Mouse (Mus musculus): ENCODE measurements at regions not wholly inside any gene's neighbourhood (a gene's known extent, or its start where the extent isn't known, plus 50 kb on each side); places are given as distances from the start of the nearest gene placed in this dataset.

GRCm38 (mm10) chr2:28335141-28335789 lies 111.3 kb upstream of the Ppp1r26 start:
- no peak for DNase-seq
- H3K4me3 ChIP-seq (replicated peaks; ENCODE audit: insufficient read depth, low read depth, low read length), result no peak overlapping the region
- H3K27me3 ChIP-seq (ENCODE audit: control insufficient read depth, insufficient read depth, low read length), result no peaks in the 10 kb centered on the region
- H3K27ac ChIP-seq (ENCODE audit: insufficient read depth, low read length), result no peak overlapping the region
- no peak for TF ChIP-seq POLR2A (IDR thresholded peaks at IDR 0.05; ENCODE audit: borderline replicate concordance, insufficient read depth, low read length)
- no peak for TF ChIP-seq CTCF (IDR thresholded peaks at IDR 0.05; ENCODE audit: borderline replicate concordance, insufficient read depth, low read depth, low read length)
- WGBS, result 65% methylated on average over 9 of the region's 9 CpGs
- H3K4me1 ChIP-seq (ENCODE audit: control insufficient read depth, insufficient read depth, low read length), result no peaks in the 10 kb centered on the region

- DNase-seq, result no peak
- Histone ChIP-seq H3K4me1 (ENCODE audit: control insufficient read depth, insufficient read depth, low read length) (no peaks in the 10 kb centered on the region), H3K4me3 (replicated peaks; ENCODE audit: insufficient read depth, low read depth, low read length) (no peak overlapping the region), H3K27me3 (ENCODE audit: control insufficient read depth, insufficient read depth, low read length) (no peaks in the 10 kb centered on the region), H3K27ac (ENCODE audit: insufficient read depth, low read length) (no peak overlapping the region)
- WGBS, result 69% methylated on average over 3 of the region's 3 CpGs
- TF ChIP-seq POLR2A (IDR thresholded peaks at IDR 0.05; ENCODE audit: borderline replicate concordance, insufficient read depth, low read length) (no peak), CTCF (IDR thresholded peaks at IDR 0.05; ENCODE audit: borderline replicate concordance, insufficient read depth, low read depth, low read length) (no peak)
These were observed 110.8 kb upstream of the Ppp1r26 start for GRCm38 (mm10) chr2:28335810-28336209.

- Histone ChIP-seq H3K27me3 (ENCODE audit: control insufficient read depth, insufficient read depth, low read length) (no peaks in the 10 kb centered on the region), H3K4me3 (replicated peaks; ENCODE audit: insufficient read depth, low read depth, low read length) (no peak overlapping the region), H3K4me1 (ENCODE audit: control insufficient read depth, insufficient read depth, low read length) (no peaks in the 10 kb centered on the region), H3K27ac (ENCODE audit: insufficient read depth, low read length) (no peak overlapping the region)
- no peak for DNase-seq
- WGBS, result 68% methylated on average over 17 of the region's 17 CpGs
- no peak for TF ChIP-seq CTCF (IDR thresholded peaks at IDR 0.05; ENCODE audit: borderline replicate concordance, insufficient read depth, low read depth, low read length)
- TF ChIP-seq POLR2A (IDR thresholded peaks at IDR 0.05; ENCODE audit: borderline replicate concordance, insufficient read depth, low read length), result no peak
These were observed 110.0 kb upstream of the Ppp1r26 start for GRCm38 (mm10) chr2:28336349-28337309.

- TF ChIP-seq POLR2A (IDR thresholded peaks at IDR 0.05; ENCODE audit: borderline replicate concordance, insufficient read depth, low read length) (no peak), CTCF (IDR thresholded peaks at IDR 0.05; ENCODE audit: borderline replicate concordance, insufficient read depth, low read depth, low read length) (no peak)
- H3K4me1 ChIP-seq (ENCODE audit: control insufficient read depth, insufficient read depth, low read length), result no peaks in the 10 kb centered on the region
- H3K27ac ChIP-seq (ENCODE audit: insufficient read depth, low read length), result no peak overlapping the region
- WGBS, result 92% methylated on average over 5 of the region's 5 CpGs
- H3K27me3 ChIP-seq (ENCODE audit: control insufficient read depth, insufficient read depth, low read length), result no peaks in the 10 kb centered on the region
- H3K4me3 ChIP-seq (replicated peaks; ENCODE audit: insufficient read depth, low read depth, low read length), result no peak overlapping the region
- DNase-seq, result no peak
These were observed 109.0 kb upstream of the Ppp1r26 start for GRCm38 (mm10) chr2:28337561-28337960.

- WGBS, result 95% methylated on average over 2 of the region's 2 CpGs
- no peak overlapping the region for H3K4me3 ChIP-seq (replicated peaks; ENCODE audit: insufficient read depth, low read depth, low read length)
- no peak for DNase-seq
- H3K27me3 ChIP-seq (ENCODE audit: control insufficient read depth, insufficient read depth, low read length), result no peaks in the 10 kb centered on the region
- TF ChIP-seq POLR2A (IDR thresholded peaks at IDR 0.05; ENCODE audit: borderline replicate concordance, insufficient read depth, low read length) (no peak), CTCF (IDR thresholded peaks at IDR 0.05; ENCODE audit: borderline replicate concordance, insufficient read depth, low read depth, low read length) (no peak)
- H3K27ac ChIP-seq (ENCODE audit: insufficient read depth, low read length), result no peak overlapping the region
- no peaks in the 10 kb centered on the region for H3K4me1 ChIP-seq (ENCODE audit: control insufficient read depth, insufficient read depth, low read length)
These were observed 105.3 kb upstream of the Ppp1r26 start for GRCm38 (mm10) chr2:28341304-28341703.

GRCm38 (mm10) chr2:28348453-28348852 lies 98.1 kb upstream of the Ppp1r26 start:
- Histone ChIP-seq H3K27me3 (ENCODE audit: control insufficient read depth, insufficient read depth, low read length) (no peaks in the 10 kb centered on the region), H3K27ac (ENCODE audit: insufficient read depth, low read length) (no peak overlapping the region), H3K4me3 (replicated peaks; ENCODE audit: insufficient read depth, low read depth, low read length) (no peak overlapping the region), H3K4me1 (ENCODE audit: control insufficient read depth, insufficient read depth, low read length) (peaks cover 3% of the 10 kb centered on the region)
- peak in 1 of 2 experiments; percentile 19 for DNase-seq
- WGBS, result 27% methylated on average over 4 of the region's 4 CpGs
- no peak for TF ChIP-seq POLR2A (IDR thresholded peaks at IDR 0.05; ENCODE audit: borderline replicate concordance, insufficient read depth, low read length)
- no peak for TF ChIP-seq CTCF (IDR thresholded peaks at IDR 0.05; ENCODE audit: borderline replicate concordance, insufficient read depth, low read depth, low read length)

- no peak overlapping the region for H3K4me3 ChIP-seq (replicated peaks; ENCODE audit: insufficient read depth, low read depth, low read length)
- no peak for TF ChIP-seq CTCF (IDR thresholded peaks at IDR 0.05; ENCODE audit: borderline replicate concordance, insufficient read depth, low read depth, low read length)
- TF ChIP-seq POLR2A (IDR thresholded peaks at IDR 0.05; ENCODE audit: borderline replicate concordance, insufficient read depth, low read length), result no peak
- peaks cover 8% of the 10 kb centered on the region for H3K4me1 ChIP-seq (ENCODE audit: control insufficient read depth, insufficient read depth, low read length)
- H3K27me3 ChIP-seq (ENCODE audit: control insufficient read depth, insufficient read depth, low read length), result no peaks in the 10 kb centered on the region
- H3K27ac ChIP-seq (ENCODE audit: insufficient read depth, low read length), result no peak overlapping the region
- WGBS, result 60% methylated on average over 8 of the region's 8 CpGs
- DNase-seq, result no peak
These were observed 96.7 kb upstream of the Ppp1r26 start for GRCm38 (mm10) chr2:28349911-28350310.

All from cerebellum, adult 2 months (tissue).